Mouse (Mus musculus) Patski (cell line): ENCODE data around the gene Lrrc75b. TPM values are rescaled to one million over a fixed set of nuclear protein-coding genes. Genes with fewer than 3 reads are reported as not detected.

Experiments used
- ATAC-seq: fragments of 100-300 bp; one replicate; pipeline ENCODE4 v1.8.0; 2021
- CTCF ChIA-PET: fragments of 350-600 bp; sonication (Branson Sonifier 250); formaldehyde crosslinking; loops from one replicate; lab custom pipeline; 2022; ENCODE audit warnings: inconsistent platforms; lab: Charles Lee
- POLR2A ChIA-PET: fragments of 350-600 bp; sonication (Branson Sonifier 250); formaldehyde crosslinking; loops from one replicate; lab custom pipeline; 2022; ENCODE audit warnings: antibody characterized with exemption, inconsistent platforms; lab: Charles Lee
- DNase-seq: peaks from one replicate; pipeline ENCODE4 v3.0.0-alpha.2; 2011; ENCODE audit warnings: low read depth, low spot score
- H3K27me3 ChIP-seq: fragments of 371-371 bp; one replicate; pipeline ENCODE4 v1.5.1; 2021
- CTCF ChIP-seq: fragments of 100-300 bp; IDR thresholded peaks from one replicate; pipeline ENCODE4 v1.5.1; 2021
- in situ Hi-C: fragments of 300-500 bp; cut with MboI; formaldehyde crosslinking; loops from 3 replicates; pipeline ENCODE4 v1.11.1; 2018; ENCODE audit warnings: low pct_unique_long_range_greater_than_20kb, mixed read lengths
- polyA plus RNA-seq: library from polyadenylated mRNA; unstranded; gene quantifications from one replicate; pipeline ENCODE4 v1.2.3, GENCODE M21; 2021

Gene Lrrc75b
- polyA plus RNA-seq, 1 experiment from 2014 or later = 2.0 TPM

DNA sequence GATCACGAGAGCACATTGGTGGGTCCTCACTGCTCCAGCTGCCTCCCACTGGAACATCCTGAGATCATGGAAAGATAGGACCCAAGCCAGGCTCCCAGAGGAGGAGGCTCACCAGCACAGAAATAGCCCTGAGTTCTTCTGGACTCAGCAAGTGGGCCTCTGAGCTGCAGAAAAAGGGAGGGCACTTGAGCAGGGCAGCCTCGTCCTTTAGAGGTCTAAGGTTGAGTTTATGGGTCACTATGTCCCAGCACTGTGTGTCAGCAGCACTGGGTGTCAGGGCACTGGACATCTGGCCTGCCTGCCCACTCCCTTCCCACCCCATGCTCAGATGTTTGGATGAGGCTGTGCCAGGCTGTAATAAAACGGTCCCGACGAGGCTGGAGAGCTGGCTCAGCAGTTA lies 28.2 kb upstream of the Lrrc75b start:
- no peak for DNase-seq
- ChIA-PET POLR2A (interaction anchor here (0.6 kb wide), 1 partner anchor 10 kb away, joined by 3 read pairs; no protein-coding TSS in a partner anchor), CTCF (interaction anchor here (3.4 kb wide), 1 partner anchor 115 kb away, joined by 14 read pairs; no protein-coding TSS in a partner anchor)
- no peak for ATAC-seq
- TF ChIP-seq CTCF = no peak
- in situ Hi-C loops = loop anchor here (5.0 kb wide), 4 partner anchors 49 to 364 kb away; partner anchors contain the start of gene Gm5134
- H3K27me3 ChIP-seq = peaks cover 5% of the 10 kb centered on the region

GRCm38 (mm10) chr10:75587781-75588180 lies 27.7 kb upstream of the Lrrc75b start:
- H3K27me3 ChIP-seq = peaks cover 5% of the 10 kb centered on the region
- no peak for TF ChIP-seq CTCF
- ATAC-seq = no peak
- in situ Hi-C loops = loop anchor here (5.0 kb wide), 4 partner anchors 50 to 365 kb away; partner anchors contain the start of gene Gm5134
- CTCF ChIA-PET = interaction anchor here (1.5 to 3.4 kb wide), 3 partner anchors 18 to 116 kb away, joined by 5 to 14 read pairs (median 5); no protein-coding TSS in a partner anchor
- DNase-seq = no peak
- POLR2A ChIA-PET = interaction anchor here (0.6 kb wide), 1 partner anchor 10 kb away, joined by 3 read pairs; no protein-coding TSS in a partner anchor

- in situ Hi-C loops = loop anchor here (5.0 kb wide), 4 partner anchors 51 to 366 kb away; partner anchors contain the start of gene Gm5134
- peaks cover 13% of the 10 kb centered on the region for H3K27me3 ChIP-seq
- CTCF ChIA-PET = interaction anchor here (0.7 to 3.4 kb wide), 17 partner anchors 9 to 366 kb away, joined by 3 to 14 read pairs (median 4); no protein-coding TSS in a partner anchor
- TF ChIP-seq CTCF = no peak
- POLR2A ChIA-PET = no interaction called here
- no peak for ATAC-seq
- no peak for DNase-seq
These were observed 26.4 kb upstream of the Lrrc75b start for GRCm38 (mm10) chr10:75586553-75586879.

DNA sequence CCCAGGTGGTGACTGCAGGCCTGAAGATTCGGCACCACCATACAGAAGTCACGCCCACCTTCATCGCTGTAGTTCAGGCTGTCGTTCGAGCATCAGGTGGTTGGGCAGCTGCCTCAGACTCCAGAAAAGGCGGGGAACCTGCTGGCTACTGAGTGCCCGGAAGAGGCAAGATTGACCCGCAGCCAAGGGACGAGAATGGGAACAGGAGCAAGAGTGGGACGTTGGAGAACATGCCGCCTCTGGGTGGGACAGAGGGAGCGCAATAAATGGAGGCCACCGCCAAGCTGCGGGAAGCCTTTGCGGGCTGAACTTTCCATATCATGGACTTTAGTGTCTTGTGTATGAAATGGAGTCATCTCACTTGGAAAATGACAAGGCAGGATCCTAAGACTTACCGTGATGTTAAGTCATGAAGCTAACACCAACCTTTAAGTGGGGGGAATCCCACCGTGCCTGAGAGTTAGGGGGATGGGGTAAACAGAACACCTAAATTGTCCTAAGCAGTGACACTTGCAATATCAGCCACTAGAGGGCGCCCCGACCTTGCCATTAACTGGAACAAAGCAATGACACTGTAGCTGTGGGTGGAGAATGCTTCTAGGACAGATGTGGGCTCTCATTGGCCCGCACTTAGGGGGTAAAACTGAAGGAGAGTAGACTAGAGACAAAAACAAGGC lies 25.9 kb upstream of the Lrrc75b start:
- peak; percentile 31 for DNase-seq
- ChIA-PET POLR2A (no interaction called here), CTCF (interaction anchor here (0.7 to 3.4 kb wide), 17 partner anchors 8 to 366 kb away, joined by 3 to 14 read pairs (median 4); no protein-coding TSS in a partner anchor)
- in situ Hi-C loops = loop anchor here (5.0 kb wide), 4 partner anchors 51 to 366 kb away; partner anchors contain the start of gene Gm5134
- H3K27me3 ChIP-seq = peaks cover 13% of the 10 kb centered on the region
- TF ChIP-seq CTCF = peak; percentile 94
- peak; percentile 61 for ATAC-seq

- DNase-seq (no peak), ATAC-seq (no peak)
- POLR2A ChIA-PET = no interaction called here
- in situ Hi-C loops = no loop called here
- TF ChIP-seq CTCF = no peak
- H3K27me3 ChIP-seq = peaks cover 13% of the 10 kb centered on the region
- CTCF ChIA-PET = no interaction called here
These were observed 19.0 kb upstream of the Lrrc75b start for GRCm38 (mm10) chr10:75579129-75579528.

DNA sequence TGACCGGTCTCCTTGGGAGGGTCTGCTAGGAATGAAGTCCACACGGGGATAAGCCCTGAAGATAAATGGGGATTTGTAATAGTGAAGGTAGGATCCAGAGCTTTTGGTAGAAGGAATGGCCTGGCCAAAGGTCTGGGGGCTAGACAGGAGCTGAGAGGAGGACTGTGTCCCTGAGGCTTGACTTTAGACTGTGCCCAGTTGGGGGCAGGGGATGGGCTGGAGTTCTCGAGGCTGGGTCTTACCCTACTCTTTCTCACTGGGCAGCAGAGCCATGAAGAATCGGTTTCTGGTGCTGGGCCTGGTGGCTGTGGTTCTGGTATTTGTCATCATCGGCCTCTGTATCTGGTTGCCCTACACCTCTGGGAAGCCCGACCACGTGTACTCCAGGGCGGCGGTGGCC lies 13.8 kb upstream of the Lrrc75b start:
- ATAC-seq = no peak
- in situ Hi-C loops = no loop called here
- CTCF ChIA-PET = no interaction called here
- TF ChIP-seq CTCF = no peak
- H3K27me3 ChIP-seq = no peaks in the 10 kb centered on the region
- DNase-seq = no peak
- POLR2A ChIA-PET = no interaction called here

- H3K27me3 ChIP-seq = no peaks in the 10 kb centered on the region
- ChIA-PET CTCF (no interaction called here), POLR2A (no interaction called here)
- DNase-seq (no peak), ATAC-seq (no peak)
- in situ Hi-C loops = no loop called here
- no peak for TF ChIP-seq CTCF
These were observed 13.1 kb upstream of the Lrrc75b start for GRCm38 (mm10) chr10:75573181-75573580.

GRCm38 (mm10) chr10:75571937-75572336 lies 11.8 kb upstream of the Lrrc75b start:
- ChIA-PET POLR2A (no interaction called here), CTCF (no interaction called here)
- in situ Hi-C loops = no loop called here
- no peak for ATAC-seq
- H3K27me3 ChIP-seq = no peaks in the 10 kb centered on the region
- no peak for TF ChIP-seq CTCF
- no peak for DNase-seq

- in situ Hi-C loops = no loop called here
- DNase-seq (no peak), ATAC-seq (no peak)
- CTCF ChIA-PET = no interaction called here
- no peaks in the 10 kb centered on the region for H3K27me3 ChIP-seq
- TF ChIP-seq CTCF = no peak
- POLR2A ChIA-PET = no interaction called here
These were observed 11.0 kb upstream of the Lrrc75b start for GRCm38 (mm10) chr10:75570981-75571657.

DNA sequence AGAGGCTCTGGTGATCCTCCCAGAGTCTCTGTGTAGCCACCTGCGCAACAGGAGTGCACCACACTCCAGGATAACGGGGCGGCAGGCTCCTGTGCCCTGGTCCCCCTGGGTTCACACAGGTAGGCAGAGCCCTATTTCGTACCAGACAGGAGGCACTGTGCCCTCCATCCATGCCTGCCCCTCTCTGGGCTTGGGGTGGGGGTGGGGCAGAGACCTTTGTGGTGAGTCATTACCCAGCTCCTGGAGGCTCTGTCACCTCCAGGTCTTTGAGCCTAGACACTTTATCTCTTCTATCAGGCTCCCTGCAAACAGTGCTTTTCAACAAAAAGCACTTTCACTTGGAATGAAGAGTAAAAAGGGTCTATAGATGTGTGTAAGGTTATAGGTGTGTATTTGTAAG lies 8.7 kb upstream of the Lrrc75b start:
- no peak for DNase-seq
- TF ChIP-seq CTCF = no peak
- POLR2A ChIA-PET = no interaction called here
- no peaks in the 10 kb centered on the region for H3K27me3 ChIP-seq
- ATAC-seq = no peak
- CTCF ChIA-PET = no interaction called here
- in situ Hi-C loops = no loop called here

- DNase-seq = no peak
- no peak for TF ChIP-seq CTCF
- no peaks in the 10 kb centered on the region for H3K27me3 ChIP-seq
- ChIA-PET CTCF (no interaction called here), POLR2A (no interaction called here)
- in situ Hi-C loops = no loop called here
- ATAC-seq = no peak
These were observed 8.3 kb upstream of the Lrrc75b start for GRCm38 (mm10) chr10:75568441-75568840.
